Mouse (Mus musculus): ENCODE measurements around the gene Ube2q1. TPM values are rescaled to one million over a fixed set of nuclear protein-coding genes. Genes with fewer than 3 reads are reported as not detected.

Gene Ube2q1
- polyA plus RNA-seq, 1 experiment from 2014 or later = 3.3 TPM

- Histone ChIP-seq H3K4me1 (ENCODE audit: control insufficient read depth, low read depth, low read length) (peaks cover 24% of the 10 kb centered on the region), H3K9me3 (replicated peaks; ENCODE audit: control insufficient read depth, low read length) (peaks cover 3% of the 10 kb centered on the region; the same call in 1 of the 2 replicates), H3K4me2 (ENCODE audit: low read depth, low read length) (peak overlapping the region; percentile 71), H3K36me3 (ENCODE audit: control insufficient read depth, insufficient read depth) (no peaks in the 10 kb centered on the region), H3K27ac (ENCODE audit: low read length) (peak overlapping the region; percentile 92), H3K27me3 (ENCODE audit: control insufficient read depth, insufficient read depth, low read depth, low read length) (no peaks in the 10 kb centered on the region; the same call in 1 of the 2 replicates), H3K9ac (ENCODE audit: low read depth, low read length) (peak overlapping the region; percentile 63), H3K4me3 (ENCODE audit: low read depth, low read length) (peak overlapping the region; percentile 54)
- WGBS (ENCODE audit: insufficient replicate concordance) = 30% methylated on average over 9 of the region's 9 CpGs
- ATAC-seq (ENCODE audit: low read depth) = peak; percentile 95
These were observed 35.2 kb downstream of the Ube2q1 start for GRCm38 (mm10) chr3:89808638-89809037.

- Histone ChIP-seq H3K4me3 (ENCODE audit: low read depth, low read length) (no peak overlapping the region), H3K36me3 (ENCODE audit: control insufficient read depth, insufficient read depth) (no peaks in the 10 kb centered on the region), H3K27me3 (ENCODE audit: control insufficient read depth, insufficient read depth, low read depth, low read length) (no peaks in the 10 kb centered on the region; the same call in 1 of the 2 replicates), H3K9ac (ENCODE audit: low read depth, low read length) (no peak overlapping the region), H3K9me3 (replicated peaks; ENCODE audit: control insufficient read depth, low read length) (peaks cover 3% of the 10 kb centered on the region; the same call in 1 of the 2 replicates), H3K4me2 (ENCODE audit: low read depth, low read length) (no peak overlapping the region), H3K4me1 (ENCODE audit: control insufficient read depth, low read depth, low read length) (peaks cover 24% of the 10 kb centered on the region), H3K27ac (ENCODE audit: low read length) (no peak overlapping the region)
- no peak for ATAC-seq (ENCODE audit: low read depth)
These were observed 37.4 kb downstream of the Ube2q1 start for GRCm38 (mm10) chr3:89810841-89811240.

GRCm38 (mm10) chr3:89812166-89812565 lies 38.8 kb downstream of the Ube2q1 start:
- no peak overlapping the region for H3K9ac ChIP-seq (ENCODE audit: low read depth, low read length)
- peaks cover 20% of the 10 kb centered on the region for H3K4me1 ChIP-seq (ENCODE audit: control insufficient read depth, low read depth, low read length)
- no peak overlapping the region for H3K4me2 ChIP-seq (ENCODE audit: low read depth, low read length)
- no peak overlapping the region for H3K4me3 ChIP-seq (ENCODE audit: low read depth, low read length)
- ATAC-seq (ENCODE audit: low read depth) = no peak
- no peak overlapping the region for H3K27ac ChIP-seq (ENCODE audit: low read length)
- H3K27me3 ChIP-seq (ENCODE audit: control insufficient read depth, insufficient read depth, low read depth, low read length) = no peaks in the 10 kb centered on the region; the same call in 1 of the 2 replicates
- 63% methylated on average over 3 of the region's 3 CpGs for WGBS (ENCODE audit: insufficient replicate concordance)
- no peaks in the 10 kb centered on the region for H3K36me3 ChIP-seq (ENCODE audit: control insufficient read depth, insufficient read depth)
- no peaks in the 10 kb centered on the region for H3K9me3 ChIP-seq (replicated peaks; ENCODE audit: control insufficient read depth, low read length)

- H3K27ac ChIP-seq (ENCODE audit: low read length) = no peak overlapping the region
- no peak for ATAC-seq (ENCODE audit: low read depth)
- no peak overlapping the region for H3K4me2 ChIP-seq (ENCODE audit: low read depth, low read length)
- H3K27me3 ChIP-seq (ENCODE audit: control insufficient read depth, insufficient read depth, low read depth, low read length) = no peaks in the 10 kb centered on the region; the same call in 1 of the 2 replicates
- H3K4me1 ChIP-seq (ENCODE audit: control insufficient read depth, low read depth, low read length) = peaks cover 3% of the 10 kb centered on the region
- no peaks in the 10 kb centered on the region for H3K36me3 ChIP-seq (ENCODE audit: control insufficient read depth, insufficient read depth)
- no peak overlapping the region for H3K4me3 ChIP-seq (ENCODE audit: low read depth, low read length)
- no peaks in the 10 kb centered on the region for H3K9me3 ChIP-seq (replicated peaks; ENCODE audit: control insufficient read depth, low read length)
- WGBS (ENCODE audit: insufficient replicate concordance) = 71% methylated on average over 7 of the region's 7 CpGs
- H3K9ac ChIP-seq (ENCODE audit: low read depth, low read length) = no peak overlapping the region
These were observed 40.6 kb downstream of the Ube2q1 start for GRCm38 (mm10) chr3:89814051-89814450.

GRCm38 (mm10) chr3:89817056-89817455 lies 43.6 kb downstream of the Ube2q1 start:
- no peak for ATAC-seq (ENCODE audit: low read depth)
- no peak overlapping the region for H3K4me3 ChIP-seq (ENCODE audit: low read depth, low read length)
- peaks cover 18% of the 10 kb centered on the region for H3K4me1 ChIP-seq (ENCODE audit: control insufficient read depth, low read depth, low read length)
- no peak overlapping the region for H3K27ac ChIP-seq (ENCODE audit: low read length)
- H3K4me2 ChIP-seq (ENCODE audit: low read depth, low read length) = no peak overlapping the region
- no peaks in the 10 kb centered on the region; the same call in 1 of the 2 replicates for H3K27me3 ChIP-seq (ENCODE audit: control insufficient read depth, insufficient read depth, low read depth, low read length)
- 33% methylated on average over 4 of the region's 4 CpGs for WGBS (ENCODE audit: insufficient replicate concordance)
- no peaks in the 10 kb centered on the region for H3K9me3 ChIP-seq (replicated peaks; ENCODE audit: control insufficient read depth, low read length)
- no peaks in the 10 kb centered on the region for H3K36me3 ChIP-seq (ENCODE audit: control insufficient read depth, insufficient read depth)
- H3K9ac ChIP-seq (ENCODE audit: low read depth, low read length) = no peak overlapping the region

- Histone ChIP-seq H3K27ac (ENCODE audit: low read length) (no peak overlapping the region), H3K4me1 (ENCODE audit: control insufficient read depth, low read depth, low read length) (peaks cover 18% of the 10 kb centered on the region), H3K36me3 (ENCODE audit: control insufficient read depth, insufficient read depth) (no peaks in the 10 kb centered on the region), H3K9ac (ENCODE audit: low read depth, low read length) (no peak overlapping the region), H3K9me3 (replicated peaks; ENCODE audit: control insufficient read depth, low read length) (no peaks in the 10 kb centered on the region), H3K4me3 (ENCODE audit: low read depth, low read length) (no peak overlapping the region), H3K27me3 (ENCODE audit: control insufficient read depth, insufficient read depth, low read depth, low read length) (no peaks in the 10 kb centered on the region), H3K4me2 (ENCODE audit: low read depth, low read length) (no peak overlapping the region)
- ATAC-seq (ENCODE audit: low read depth) = no peak
- WGBS (ENCODE audit: insufficient replicate concordance) = 61% methylated on average over 3 of the region's 3 CpGs
These were observed 45.2 kb downstream of the Ube2q1 start for GRCm38 (mm10) chr3:89818605-89819004.

GRCm38 (mm10) chr3:89819897-89820296 lies 46.5 kb downstream of the Ube2q1 start:
- Histone ChIP-seq H3K4me1 (ENCODE audit: control insufficient read depth, low read depth, low read length) (peaks cover 18% of the 10 kb centered on the region), H3K4me2 (ENCODE audit: low read depth, low read length) (no peak overlapping the region), H3K36me3 (ENCODE audit: control insufficient read depth, insufficient read depth) (no peaks in the 10 kb centered on the region), H3K27me3 (ENCODE audit: control insufficient read depth, insufficient read depth, low read depth, low read length) (no peaks in the 10 kb centered on the region), H3K4me3 (ENCODE audit: low read depth, low read length) (no peak overlapping the region), H3K9ac (ENCODE audit: low read depth, low read length) (no peak overlapping the region), H3K9me3 (replicated peaks; ENCODE audit: control insufficient read depth, low read length) (no peaks in the 10 kb centered on the region), H3K27ac (ENCODE audit: low read length) (no peak overlapping the region)
- ATAC-seq (ENCODE audit: low read depth) = peak; percentile 48; the same call in 1 of the 2 replicates
- WGBS (ENCODE audit: insufficient replicate concordance) = 16% methylated on average over 7 of the region's 7 CpGs

- no peaks in the 10 kb centered on the region for H3K27me3 ChIP-seq (ENCODE audit: control insufficient read depth, insufficient read depth, low read depth, low read length)
- peaks cover 18% of the 10 kb centered on the region for H3K4me1 ChIP-seq (ENCODE audit: control insufficient read depth, low read depth, low read length)
- no peaks in the 10 kb centered on the region for H3K36me3 ChIP-seq (ENCODE audit: control insufficient read depth, insufficient read depth)
- H3K4me2 ChIP-seq (ENCODE audit: low read depth, low read length) = no peak overlapping the region; the same call in 1 of the 2 replicates
- no peak for ATAC-seq (ENCODE audit: low read depth)
- 67% methylated on average over 12 of the region's 12 CpGs for WGBS (ENCODE audit: insufficient replicate concordance)
- H3K27ac ChIP-seq (ENCODE audit: low read length) = no peak overlapping the region
- H3K4me3 ChIP-seq (ENCODE audit: low read depth, low read length) = no peak overlapping the region
- H3K9ac ChIP-seq (ENCODE audit: low read depth, low read length) = no peak overlapping the region
- H3K9me3 ChIP-seq (replicated peaks; ENCODE audit: control insufficient read depth, low read length) = no peaks in the 10 kb centered on the region
These were observed 47.1 kb downstream of the Ube2q1 start for GRCm38 (mm10) chr3:89820311-89821095.

GRCm38 (mm10) chr3:89821096-89821513 lies 47.7 kb downstream of the Ube2q1 start:
- Histone ChIP-seq H3K27me3 (ENCODE audit: control insufficient read depth, insufficient read depth, low read depth, low read length) (no peaks in the 10 kb centered on the region), H3K4me3 (ENCODE audit: low read depth, low read length) (no peak overlapping the region), H3K4me2 (ENCODE audit: low read depth, low read length) (no peak overlapping the region), H3K9me3 (replicated peaks; ENCODE audit: control insufficient read depth, low read length) (no peaks in the 10 kb centered on the region), H3K36me3 (ENCODE audit: control insufficient read depth, insufficient read depth) (no peaks in the 10 kb centered on the region), H3K9ac (ENCODE audit: low read depth, low read length) (no peak overlapping the region), H3K27ac (ENCODE audit: low read length) (no peak overlapping the region), H3K4me1 (ENCODE audit: control insufficient read depth, low read depth, low read length) (peaks cover 18% of the 10 kb centered on the region)
- 51% methylated on average over 11 of the region's 11 CpGs for WGBS (ENCODE audit: insufficient replicate concordance)
- no peak for ATAC-seq (ENCODE audit: low read depth)
